Mouse (Mus musculus) heart, adult 18-20 months (tissue): ENCODE results near the gene Hoxd3. TPM values are rescaled to one million over a fixed set of nuclear protein-coding genes. Genes with fewer than 3 reads are reported as not detected.

Experiments
- DNase-seq, 2 experiments: peaks; one replicate each; pipeline ENCODE4 v3.0.0; 2021 to 2022; ENCODE audit warnings: mixed read lengths in 1 of 2
- long read RNA-seq, 2 experiments: library from polyadenylated mRNA; stranded (forward); transcript quantifications; one replicate each; pipeline ENCODE4 v2.0.0; 2021
- total RNA-seq, 2 experiments: library from RNA; stranded (reverse); gene quantifications; 2 replicates each; pipeline ENCODE4 v1.2.3; 2021

Gene Hoxd3
- not detected for total RNA-seq
- long read RNA-seq, experiment 1: 0 reads
- long read RNA-seq, experiment 2: 0 reads

DNA sequence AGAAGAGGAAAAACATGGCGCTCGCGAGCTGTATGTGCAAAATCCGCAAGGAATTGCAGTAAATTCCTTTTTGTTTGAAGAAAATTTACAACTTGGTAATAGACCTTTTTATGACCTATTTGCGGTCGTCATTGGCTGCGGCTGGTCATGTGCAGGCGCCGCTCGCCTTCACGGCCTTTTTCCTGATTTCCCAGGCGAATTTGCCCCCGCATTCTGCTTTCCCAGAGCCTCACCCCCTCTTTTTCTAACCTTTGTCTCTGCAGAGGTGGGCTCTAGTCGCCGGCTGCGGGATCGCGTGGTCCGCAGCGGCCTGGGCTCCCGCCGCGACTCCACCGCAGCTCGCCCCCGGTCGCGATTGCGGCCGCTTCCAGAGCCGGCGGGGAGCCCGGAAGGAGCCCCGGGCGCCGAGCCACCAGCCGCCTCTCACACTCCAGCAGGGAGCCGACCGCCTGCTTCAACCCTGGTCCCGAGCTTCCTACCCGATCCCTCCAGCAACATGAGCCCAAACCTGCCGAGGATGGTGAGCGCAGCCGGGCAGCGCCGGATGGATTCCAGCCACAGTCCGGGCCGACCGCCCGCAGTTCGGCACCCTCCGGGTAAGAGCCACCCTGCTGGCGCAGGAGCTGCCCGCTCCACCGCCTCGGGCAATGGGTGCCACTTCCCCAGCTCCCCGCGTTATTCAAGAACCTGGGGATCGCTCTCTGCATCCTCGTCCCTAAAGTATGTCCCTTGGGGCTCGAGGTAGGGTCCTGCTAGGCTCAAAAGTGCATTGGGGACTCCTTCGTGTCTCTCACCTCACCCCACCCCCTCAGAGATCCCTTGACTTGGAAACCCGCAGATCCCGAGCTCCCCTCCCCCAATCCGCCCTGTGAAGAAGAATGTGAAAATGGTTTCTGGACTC is at the start of gene Hoxd3, which contains the start of gene Hoxd4:
TSS of gene Hoxd3 (plus strand) at position 207 of the 901 bp plus-strand sequence.
TSS of gene Hoxd4 (plus strand) at position 209 of the 901 bp plus-strand sequence.
- DNase-seq: peak in 1 of 2 experiments; percentile 50

DNA sequence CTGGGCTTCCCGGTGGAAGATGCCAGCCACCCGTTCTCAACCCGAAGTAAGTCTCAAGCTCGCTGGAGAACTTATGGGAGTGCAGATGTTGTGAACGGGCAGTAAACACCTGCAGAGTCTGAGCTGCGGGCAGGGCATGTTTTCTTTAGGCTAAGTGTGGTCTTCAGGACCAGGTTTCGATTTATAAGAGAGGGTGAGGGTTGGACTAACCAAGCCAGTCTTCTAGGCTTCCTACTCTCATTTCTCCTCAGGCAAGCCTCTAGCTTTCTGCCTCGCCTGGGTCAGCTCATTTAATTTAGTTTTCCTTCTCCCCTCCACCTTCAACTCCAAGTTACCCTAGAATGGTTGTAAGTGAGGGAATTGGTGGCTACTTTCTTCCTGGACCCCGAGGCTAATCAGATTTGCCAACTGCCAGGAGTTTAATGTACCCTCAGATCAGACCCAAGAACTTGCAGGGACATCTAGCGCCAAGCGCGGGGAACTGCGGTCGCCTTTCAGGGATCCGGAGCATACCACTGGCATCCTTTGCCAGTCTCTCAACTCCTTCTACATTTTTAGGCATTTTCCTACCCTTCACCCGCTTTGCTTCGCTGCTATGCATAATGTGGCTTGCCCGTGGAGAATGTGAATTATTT is 48.3 kb upstream of the Hoxd3 start:
- no peak for DNase-seq

DNA sequence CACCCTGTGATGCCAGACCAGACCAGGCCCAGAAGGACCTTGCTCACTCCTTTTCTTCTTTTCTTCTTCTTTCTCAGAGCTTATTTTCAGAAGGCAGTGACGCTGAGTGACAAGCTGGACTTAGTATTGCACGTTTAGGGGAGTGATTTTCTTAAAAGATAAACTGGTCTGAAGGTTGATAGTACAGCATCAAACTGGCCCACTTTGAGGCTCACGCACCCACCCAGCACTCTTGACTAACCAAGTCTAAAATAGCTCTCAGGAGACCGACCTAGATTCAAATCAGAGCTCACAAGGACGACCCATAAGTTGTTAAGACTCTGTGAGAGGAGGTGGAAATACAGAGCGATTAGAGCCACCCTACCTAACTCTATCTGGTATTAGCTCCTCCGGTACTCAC is 45.3 kb upstream of the Hoxd3 start:
- DNase-seq: no peak

DNA sequence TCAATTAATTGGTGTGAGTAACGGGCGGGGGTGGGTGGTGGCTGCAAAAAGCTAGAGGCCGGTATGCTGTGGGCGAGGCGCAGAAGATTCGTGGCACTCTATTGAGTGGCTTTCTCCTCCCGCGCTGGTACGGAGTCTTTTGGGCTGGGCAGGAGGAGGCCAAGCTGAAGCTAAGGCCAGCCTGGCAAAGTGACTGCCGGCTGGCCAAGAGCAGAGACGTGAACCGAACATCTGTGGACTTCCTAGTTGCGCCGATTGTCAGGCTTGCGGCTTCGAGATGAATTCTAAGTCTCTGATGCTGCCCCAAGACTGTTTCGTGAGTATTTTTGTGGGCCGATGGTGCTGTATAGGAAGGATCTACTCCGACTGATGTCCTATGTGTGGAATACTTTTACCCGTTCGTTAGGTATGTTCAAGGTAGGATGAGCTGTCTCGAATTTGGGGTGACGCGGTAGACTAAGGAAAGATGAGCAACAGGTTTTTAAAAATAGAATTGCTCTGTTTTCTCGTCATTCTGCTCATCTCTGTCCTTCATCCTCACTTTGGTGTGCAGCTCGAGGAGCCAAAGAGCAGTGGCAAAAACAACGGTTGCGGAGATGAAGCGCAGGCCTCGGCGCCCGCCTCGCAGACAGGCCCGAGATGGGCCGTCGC is 44.4 kb upstream of the Hoxd3 start:
- no peak for DNase-seq

DNA sequence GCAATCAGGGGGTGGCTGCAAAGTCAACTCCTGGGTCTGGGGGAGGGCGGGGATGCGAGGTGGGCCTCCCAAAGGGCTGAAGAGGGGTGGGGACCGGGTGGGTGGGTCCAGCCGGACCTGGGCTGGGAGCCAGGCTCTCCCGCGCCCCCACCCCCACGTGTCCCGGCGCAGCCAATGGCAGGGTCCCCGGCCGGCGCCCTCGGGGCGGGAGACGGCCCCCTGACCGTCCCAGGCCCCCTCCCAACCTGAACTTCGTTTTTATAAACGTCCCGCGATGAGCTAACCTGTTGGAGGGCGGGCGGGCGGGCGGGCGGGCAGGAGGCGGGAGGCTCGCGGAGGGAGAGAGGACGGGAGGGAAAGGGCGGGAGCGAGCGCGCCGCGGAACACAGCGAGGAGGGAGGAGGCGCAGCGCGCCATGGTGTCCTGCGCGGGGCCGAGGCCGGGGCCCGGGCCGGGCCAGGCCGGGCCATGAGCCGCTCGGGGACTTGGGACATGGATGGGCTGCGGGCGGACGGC is 43.8 kb upstream of the Hoxd3 start, which contains the start of gene Hoxd13:
TSS of gene Hoxd13 (plus strand) at position 469 of the 516 bp plus-strand sequence.
- DNase-seq: no peak

DNA sequence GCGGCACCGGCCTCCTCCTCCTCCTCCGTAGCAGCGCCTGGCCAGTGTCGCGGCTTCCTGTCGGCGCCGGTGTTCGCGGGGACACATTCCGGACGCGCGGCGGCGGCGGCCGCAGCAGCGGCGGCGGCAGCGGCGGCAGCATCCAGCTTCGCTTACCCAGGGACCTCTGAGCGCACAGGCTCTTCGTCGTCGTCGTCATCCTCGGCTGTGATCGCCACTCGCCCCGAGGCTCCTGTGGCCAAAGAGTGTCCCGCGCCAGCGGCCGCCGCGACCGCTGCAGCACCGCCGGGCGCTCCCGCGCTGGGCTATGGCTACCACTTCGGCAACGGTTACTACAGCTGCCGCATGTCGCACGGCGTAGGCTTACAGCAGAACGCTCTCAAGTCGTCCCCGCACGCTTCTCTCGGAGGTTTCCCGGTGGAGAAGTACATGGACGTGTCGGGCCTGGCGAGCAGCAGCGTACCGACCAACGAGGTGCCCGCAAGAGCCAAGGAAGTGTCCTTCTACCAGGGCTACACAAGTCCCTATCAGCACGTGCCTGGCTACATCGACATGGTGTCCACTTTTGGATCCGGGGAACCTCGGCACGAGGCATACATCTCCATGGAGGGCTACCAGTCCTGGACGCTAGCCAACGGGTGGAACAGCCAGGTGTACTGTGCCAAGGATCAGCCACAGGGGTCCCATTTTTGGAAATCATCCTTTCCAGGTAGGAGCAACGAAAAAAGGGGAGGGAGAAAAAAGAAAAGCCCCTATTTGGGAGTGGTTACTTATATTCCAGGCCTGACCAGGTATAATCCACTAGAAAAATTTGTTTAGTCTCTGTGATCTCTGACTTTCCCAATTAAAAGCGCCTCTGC is 43.1 kb upstream of the Hoxd3 start:
- no peak for DNase-seq

DNA sequence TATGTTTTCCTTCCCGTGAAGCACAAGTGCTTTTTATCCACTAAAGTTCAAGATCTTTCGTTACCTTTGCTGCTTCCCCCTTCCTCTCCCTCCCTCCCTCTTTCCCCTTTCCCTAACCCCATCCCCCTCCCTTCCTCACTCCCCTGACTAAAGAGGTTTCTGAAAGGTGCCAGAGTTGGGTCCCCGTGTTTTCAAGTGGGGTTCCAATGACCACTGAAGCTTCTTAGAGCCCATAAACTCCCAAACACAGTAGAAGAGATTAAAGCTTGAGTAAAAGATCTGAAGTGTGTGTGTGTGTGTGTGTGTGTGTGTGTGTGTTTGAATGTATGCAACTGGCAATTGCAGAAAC is 42.5 kb upstream of the Hoxd3 start:
- DNase-seq: no peak

DNA sequence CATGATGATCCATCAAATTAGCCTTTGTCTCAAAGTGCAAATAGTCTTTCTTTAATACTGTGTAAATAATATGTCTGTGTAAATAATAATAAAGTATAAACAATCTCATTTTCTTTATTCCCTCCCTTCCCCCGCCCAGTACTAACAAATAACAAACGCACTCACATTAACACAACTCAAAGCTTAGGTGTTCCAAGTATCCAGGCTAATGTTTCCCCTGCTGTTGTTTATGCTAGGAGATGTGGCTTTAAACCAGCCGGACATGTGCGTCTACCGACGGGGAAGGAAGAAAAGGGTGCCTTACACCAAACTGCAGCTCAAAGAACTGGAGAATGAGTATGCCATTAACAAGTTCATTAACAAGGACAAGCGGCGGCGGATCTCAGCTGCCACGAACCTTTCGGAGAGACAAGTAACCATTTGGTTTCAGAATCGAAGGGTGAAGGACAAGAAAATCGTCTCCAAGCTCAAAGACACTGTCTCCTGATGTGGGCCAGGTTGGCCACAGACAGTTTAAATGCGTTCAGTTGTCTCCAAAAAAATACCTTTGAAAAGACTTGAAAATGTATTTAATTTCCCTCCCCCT is 42.0 kb upstream of the Hoxd3 start:
- DNase-seq: no peak

DNA sequence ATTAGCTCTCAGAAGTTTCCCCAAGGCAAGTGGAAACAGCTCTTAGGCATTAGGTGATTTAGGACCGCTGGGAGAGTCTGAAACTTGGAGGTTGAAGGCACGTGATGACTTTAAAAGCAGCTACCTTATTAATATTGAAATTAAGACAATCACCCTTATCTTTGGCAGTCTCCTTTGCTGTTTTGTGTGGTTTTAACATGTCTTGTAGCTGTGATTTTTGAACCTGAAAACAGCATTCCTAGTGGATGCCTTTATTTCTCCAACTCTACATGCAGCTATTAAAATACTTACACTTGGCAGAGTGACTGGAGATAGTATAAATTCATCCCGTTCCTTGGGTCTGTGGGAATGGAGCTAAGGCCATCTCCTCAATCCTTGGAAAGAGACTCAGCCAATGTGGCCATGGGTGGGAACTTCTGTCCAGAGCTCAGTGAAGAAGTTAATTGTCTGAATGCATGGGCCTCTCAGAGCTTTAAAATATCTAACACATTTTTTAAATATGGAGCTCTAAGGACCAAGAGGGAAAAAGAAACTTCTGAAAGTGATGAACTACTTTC is 41.0 kb upstream of the Hoxd3 start:
- DNase-seq: no peak

DNA sequence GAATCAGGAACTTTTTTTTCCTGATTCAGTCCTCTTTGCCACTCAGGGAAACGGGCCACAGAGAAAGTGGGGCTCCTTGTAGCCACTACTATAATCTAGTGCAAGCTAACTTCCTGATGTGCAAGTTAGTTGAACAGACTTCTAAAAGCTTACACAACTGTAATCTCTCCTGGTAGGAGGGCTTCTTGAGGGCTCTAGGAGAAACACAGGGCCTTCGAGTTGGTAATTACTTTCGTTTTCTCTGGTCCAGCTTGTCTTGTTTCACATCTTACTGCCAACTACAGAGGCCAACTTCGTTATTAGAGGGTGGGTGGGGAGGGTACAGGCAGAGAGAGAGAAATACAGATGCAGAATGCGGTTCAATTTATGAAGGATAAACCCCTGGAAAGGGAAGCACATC is 39.9 kb upstream of the Hoxd3 start:
- DNase-seq: no peak

DNA sequence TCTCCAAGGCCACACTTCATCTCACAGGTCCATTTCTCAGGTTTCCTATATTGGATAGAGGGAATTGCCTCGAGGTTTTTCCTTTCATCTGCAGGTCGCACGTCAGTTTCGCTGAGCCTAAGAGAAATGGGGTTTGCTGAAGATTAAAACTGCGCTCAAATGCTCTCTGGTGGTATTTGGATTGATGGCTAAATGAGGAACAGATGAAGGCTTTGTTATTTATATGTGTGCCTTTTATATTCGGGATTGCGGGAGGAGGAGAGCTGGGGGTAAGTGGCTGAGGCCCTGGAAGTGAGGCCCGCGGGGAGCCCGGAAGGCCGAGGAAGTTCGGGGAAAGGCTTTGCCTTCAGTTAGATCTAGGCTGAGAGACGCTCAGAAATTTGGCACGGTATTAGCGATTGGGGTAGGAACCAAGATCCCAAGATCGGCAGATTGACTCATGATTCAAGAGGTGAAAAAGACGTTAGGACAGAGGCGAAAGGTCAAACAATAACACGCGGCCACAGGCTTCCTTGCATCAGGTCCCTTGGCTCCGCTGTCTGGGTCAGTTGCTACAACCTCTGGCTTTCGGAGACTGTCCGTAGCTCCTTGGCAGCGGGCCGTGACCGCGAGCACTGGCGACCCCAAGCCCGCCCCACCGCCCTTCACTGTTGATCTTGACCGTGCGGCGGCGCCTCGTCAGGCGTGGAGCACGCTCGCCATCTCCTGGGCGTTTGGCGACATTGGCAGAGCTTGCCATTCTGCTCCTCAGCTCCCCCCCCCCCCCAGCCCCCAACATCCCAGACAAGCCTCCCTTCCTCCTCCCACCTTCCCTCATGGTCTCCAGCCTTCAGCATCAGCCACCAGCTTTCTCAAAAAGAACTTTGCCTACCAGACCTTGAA is 39.0 kb upstream of the Hoxd3 start:
- no peak for DNase-seq

DNA sequence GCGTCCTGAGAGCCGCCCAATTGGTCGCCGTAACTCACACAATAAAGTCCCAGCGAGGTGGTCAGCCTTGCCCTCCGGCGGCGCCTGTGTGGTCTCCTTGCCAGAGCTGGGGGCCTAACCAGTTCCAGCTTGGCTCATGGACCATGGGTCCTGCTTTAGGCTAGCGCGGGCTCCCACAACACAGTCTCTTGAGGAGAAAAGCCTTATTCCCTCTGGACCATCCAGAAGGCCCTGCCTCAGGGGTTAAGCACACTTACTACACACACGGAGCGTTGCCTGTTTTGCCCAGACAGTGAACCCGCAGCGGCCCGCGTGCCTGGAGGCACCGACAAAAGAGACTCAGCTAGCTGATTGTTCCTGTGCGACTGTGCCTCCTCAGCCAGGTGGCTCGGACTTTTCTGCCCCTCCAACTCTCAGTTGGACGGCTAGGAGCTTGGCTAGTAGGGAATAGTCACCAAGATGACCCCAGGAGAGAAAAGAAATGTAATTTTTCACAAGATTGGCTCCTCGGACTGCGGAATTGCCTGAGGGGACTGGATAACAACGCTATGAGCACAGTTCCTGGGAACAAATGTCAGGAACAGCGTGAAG is 37.8 kb upstream of the Hoxd3 start:
- no peak for DNase-seq

DNA sequence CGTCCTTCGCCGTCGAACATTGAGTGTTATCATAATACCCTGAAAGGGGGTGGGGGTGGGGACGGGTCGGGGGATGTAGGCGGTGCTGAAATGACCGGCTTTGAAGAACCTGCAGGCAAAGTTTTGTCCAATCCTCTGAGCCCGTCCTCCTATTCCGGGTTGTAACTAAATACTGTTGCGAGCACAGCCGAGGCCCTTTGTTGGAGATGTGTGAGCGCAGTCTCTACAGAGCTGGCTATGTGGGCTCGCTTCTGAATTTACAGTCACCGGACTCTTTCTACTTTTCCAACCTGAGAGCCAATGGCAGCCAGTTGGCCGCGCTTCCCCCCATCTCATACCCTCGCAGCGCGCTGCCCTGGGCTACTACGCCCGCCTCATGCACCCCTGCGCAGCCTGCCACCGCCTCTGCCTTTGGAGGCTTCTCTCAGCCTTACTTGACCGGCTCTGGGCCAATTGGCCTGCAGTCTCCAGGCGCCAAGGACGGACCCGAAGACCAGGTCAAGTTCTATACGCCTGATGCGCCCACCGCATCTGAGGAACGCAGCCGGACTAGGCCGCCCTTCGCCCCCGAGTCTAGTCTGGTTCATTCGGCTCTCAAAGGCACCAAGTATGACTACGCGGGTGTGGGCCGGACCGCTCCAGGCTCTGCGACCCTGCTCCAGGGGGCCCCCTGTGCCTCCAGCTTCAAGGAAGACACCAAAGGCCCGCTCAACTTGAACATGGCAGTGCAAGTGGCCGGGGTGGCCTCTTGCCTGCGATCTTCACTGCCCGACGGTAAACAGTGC is 36.7 kb upstream of the Hoxd3 start, which contains the start of gene Hoxd12:
TSS of gene Hoxd12 (plus strand) at position 133 of the 785 bp plus-strand sequence.
- no peak for DNase-seq

DNA sequence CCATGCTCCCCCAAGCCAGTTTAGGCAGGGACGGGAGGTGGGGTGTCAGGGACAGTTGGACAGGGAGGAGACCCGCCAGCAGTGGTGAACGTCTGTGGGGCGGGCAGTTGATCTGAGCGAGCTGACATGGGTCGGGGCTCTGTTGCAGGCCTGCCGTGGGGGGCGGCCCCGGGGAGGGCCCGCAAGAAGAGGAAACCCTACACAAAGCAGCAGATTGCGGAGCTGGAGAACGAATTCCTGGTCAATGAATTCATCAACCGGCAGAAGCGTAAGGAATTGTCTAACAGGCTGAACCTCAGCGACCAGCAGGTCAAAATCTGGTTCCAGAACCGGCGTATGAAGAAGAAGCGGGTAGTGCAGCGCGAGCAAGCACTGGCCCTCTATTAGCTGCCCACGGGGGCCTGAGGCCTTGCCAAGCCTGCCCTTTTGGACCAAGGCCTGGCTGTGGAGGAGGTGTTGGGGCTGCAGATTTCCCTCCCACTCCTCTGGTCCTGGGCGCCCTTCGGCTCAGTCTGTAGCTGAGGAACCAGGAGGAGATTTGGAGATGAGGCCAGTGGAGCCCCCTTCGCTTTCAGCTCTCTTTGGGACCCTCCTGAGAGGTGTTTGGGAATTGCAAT is 36.0 kb upstream of the Hoxd3 start:
- no peak for DNase-seq

DNA sequence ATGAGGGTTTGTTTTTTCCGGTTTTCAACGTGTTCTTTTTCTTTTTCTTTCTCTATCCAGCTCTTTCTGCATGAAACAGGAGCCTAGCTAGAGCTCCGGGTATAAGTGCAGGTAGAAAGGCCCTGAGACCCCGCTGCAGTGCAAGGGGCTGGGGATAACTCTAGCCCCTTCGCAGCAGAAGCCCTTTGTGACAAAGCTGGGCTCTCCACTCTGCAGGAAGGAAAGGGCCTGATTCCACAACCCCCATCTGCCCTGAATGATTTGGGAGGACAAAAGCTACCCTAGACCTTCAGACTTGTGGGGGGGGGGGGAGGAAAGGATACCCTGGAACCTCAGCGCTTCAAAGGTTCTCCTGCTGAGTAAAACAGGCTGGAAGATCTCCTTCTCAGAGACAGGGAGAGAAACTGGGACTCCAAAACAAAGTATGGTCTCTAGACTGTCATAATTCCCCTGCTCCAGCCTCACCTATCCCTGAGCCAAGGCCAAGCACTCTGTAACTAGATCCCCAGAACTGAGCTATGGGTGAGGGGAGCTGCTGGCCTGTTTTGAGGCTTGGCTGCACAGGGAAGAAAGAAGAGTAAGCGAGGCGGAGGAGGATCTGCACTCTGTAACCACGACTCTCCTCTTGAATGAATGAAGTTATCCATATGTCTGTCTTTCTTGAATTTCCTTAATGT is 35.2 kb upstream of the Hoxd3 start:
- DNase-seq: no peak

DNA sequence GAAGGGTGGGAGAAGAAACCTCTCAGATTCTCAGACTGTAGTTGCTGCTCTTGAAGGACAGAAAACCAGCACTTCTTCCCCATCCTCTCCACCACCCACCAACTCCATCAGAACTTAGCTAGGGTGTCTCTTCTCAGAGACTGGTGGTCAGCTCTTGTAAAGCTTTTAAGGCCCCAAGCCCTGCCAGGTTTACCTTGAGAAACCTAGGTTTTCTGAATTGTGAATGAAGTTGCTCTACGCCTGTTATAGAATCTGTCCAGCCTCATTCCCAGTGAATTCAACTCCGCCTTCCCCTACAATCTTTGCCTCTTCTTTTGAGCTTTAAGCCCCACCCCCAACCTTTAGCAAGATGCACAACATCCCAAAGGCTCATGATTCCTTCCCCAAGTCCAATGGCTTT is 34.6 kb upstream of the Hoxd3 start:
- DNase-seq: no peak

DNA sequence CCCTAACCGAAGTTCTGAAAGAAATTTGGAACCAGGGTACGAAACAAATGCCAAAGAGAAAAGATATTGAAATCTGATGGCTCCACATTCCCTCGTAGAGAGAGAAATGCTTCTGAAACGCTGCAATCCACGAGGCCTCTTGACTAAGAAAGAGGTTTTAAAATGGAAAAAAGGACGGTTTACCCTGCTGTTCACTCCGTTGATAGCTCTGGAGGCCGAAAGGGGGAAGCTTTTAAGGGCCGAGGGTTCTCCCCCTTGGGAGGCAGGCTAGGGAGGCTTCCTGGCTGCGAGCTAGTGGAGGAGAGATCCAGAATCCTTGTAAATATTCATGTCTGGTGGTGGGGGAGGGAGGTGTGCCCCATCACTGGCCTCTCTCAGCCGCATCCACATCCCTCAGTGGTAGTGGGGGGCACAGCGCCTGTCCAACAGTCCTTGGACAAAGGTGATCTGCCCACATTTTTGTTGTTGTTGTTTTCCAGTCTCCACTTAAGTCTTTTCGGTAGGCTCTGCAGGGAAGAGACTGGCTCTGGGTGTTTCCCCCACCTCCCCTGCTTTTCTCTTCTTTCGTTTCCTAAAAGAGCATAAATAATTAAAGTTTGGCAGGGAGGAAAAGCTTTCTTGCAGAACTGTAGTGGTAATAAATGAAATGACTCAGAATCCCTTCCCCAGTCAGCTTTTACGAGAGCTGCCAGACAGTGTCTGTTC is 32.7 kb upstream of the Hoxd3 start, which contains the start of gene Hoxd11:
TSS of gene Hoxd11 (plus strand) at position 667 of the 705 bp plus-strand sequence.
- no peak for DNase-seq
